Mouse (Mus musculus) CH12.LX (cell line): ENCODE results near the gene Cntrl. TPM values are rescaled to one million over a fixed set of nuclear protein-coding genes. Genes with fewer than 3 reads are reported as not detected.

ENCODE experiments used
- DNase-seq: peaks from one replicate; pipeline ENCODE4 v3.0.0-alpha.2; 2013; ENCODE audit errors: extremely low read depth
- H3K27ac ChIP-seq: 2 replicates; pipeline ENCODE4 v1.5.1; 2012; ENCODE audit warnings: low read depth, mild to moderate bottlenecking, control low read depth, moderate library complexity; ENCODE audit not compliant: insufficient read depth
- H3K27me3 ChIP-seq: replicated peaks from 2 replicates; pipeline ENCODE3; 2012; ENCODE audit warnings: inconsistent platforms
- H3K36me3 ChIP-seq, 2 experiments: replicated peaks in 1 of 2; 2 replicates each; pipeline versions ENCODE3 to v1.6.1; 2012; ENCODE audit warnings: inconsistent platforms in 1 of 2, low read length in 1 of 2, mild to moderate bottlenecking in 1 of 2, mixed read lengths in 1 of 2, moderate library complexity in 1 of 2; ENCODE audit not compliant: control insufficient read depth in 1 of 2, insufficient read depth in 1 of 2
- H3K4me1 ChIP-seq, 2 experiments: 2 replicates each; pipeline ENCODE4 v1.6.1; 2012; ENCODE audit warnings: inconsistent platforms in 1 of 2, moderate library complexity in 1 of 2; ENCODE audit not compliant: insufficient read depth in 2 of 2, control insufficient read depth in 1 of 2
- H3K4me2 ChIP-seq: 2 replicates; pipeline ENCODE4 v1.6.1; 2012; ENCODE audit warnings: low read depth, mild to moderate bottlenecking, control low read depth; ENCODE audit not compliant: poor library complexity, insufficient read depth, severe bottlenecking
- H3K4me3 ChIP-seq, 3 experiments: fragments of 150-350 bp in 1 of 3; sonication (generic) in 1 of 3; replicated peaks in 1 of 3; 2 replicates each; pipeline versions ENCODE3 to v1.5.1; 2011 to 2012; ENCODE audit warnings: low read depth in 2 of 3, low read length in 2 of 3, mild to moderate bottlenecking in 2 of 3, moderate library complexity in 2 of 3, control low read depth in 1 of 3, improper control_type of control experiment in 1 of 3, inconsistent platforms in 1 of 3, mixed read lengths in 1 of 3; ENCODE audit not compliant: poor library complexity in 1 of 3
- H3K79me2 ChIP-seq: replicated peaks from 2 replicates; pipeline ENCODE4 v1.6.1; 2012; ENCODE audit warnings: mild to moderate bottlenecking, moderate library complexity; ENCODE audit not compliant: control insufficient read depth, poor library complexity, insufficient read depth, severe bottlenecking; ENCODE audit errors: extremely low read depth
- H3K9ac ChIP-seq: 2 replicates; pipeline ENCODE4 v1.6.1; 2012; ENCODE audit warnings: low read depth, mild to moderate bottlenecking, control low read depth, moderate library complexity; ENCODE audit not compliant: insufficient read depth
- H3K9me3 ChIP-seq: replicated peaks from 2 replicates; pipeline ENCODE3; 2012; ENCODE audit warnings: low read length, inconsistent platforms, mixed read lengths
- BHLHE40 ChIP-seq: IDR thresholded peaks from 2 replicates; pipeline ENCODE4 v1.6.1; 2011; ENCODE audit warnings: mild to moderate bottlenecking, low read depth, low read length, improper control_type of control experiment
- CHD1 ChIP-seq: IDR thresholded peaks from 2 replicates; pipeline ENCODE4 v1.6.1; 2012; ENCODE audit warnings: low read depth, low read length, improper control_type of control experiment, inconsistent platforms
- CHD2 ChIP-seq: IDR thresholded peaks from 2 replicates; pipeline ENCODE4 v1.6.1; 2011; ENCODE audit warnings: low read length, improper control_type of control experiment
- CTCF ChIP-seq, 2 experiments: IDR thresholded peaks in 1 of 2; conservative IDR thresholded peaks in 1 of 2; 2 replicates each; pipeline ENCODE4 v1.5.1; 2011 to 2012; ENCODE audit warnings: low read depth in 2 of 2, low read length in 2 of 2, improper control_type of control experiment in 1 of 2, inconsistent platforms in 1 of 2, mild to moderate bottlenecking in 1 of 2, moderate library complexity in 1 of 2
- E2F4 ChIP-seq: IDR thresholded peaks from 2 replicates; pipeline ENCODE4 v1.6.1; 2011; ENCODE audit warnings: low read depth, low read length, improper control_type of control experiment; ENCODE audit not compliant: insufficient replicate concordance
- ELF1 ChIP-seq: IDR thresholded peaks from 2 replicates; pipeline ENCODE4 v1.6.1; 2014; ENCODE audit warnings: low read depth, mild to moderate bottlenecking, inconsistent platforms, low read length, improper control_type of control experiment
- EP300 ChIP-seq: IDR thresholded peaks from 2 replicates; pipeline ENCODE4 v1.6.1; 2011; ENCODE audit warnings: low read length, improper control_type of control experiment
- ETS1 ChIP-seq: conservative IDR thresholded peaks from 2 replicates; pipeline ENCODE4 v1.6.1; 2012; ENCODE audit warnings: low read depth, mild to moderate bottlenecking, inconsistent platforms, low read length, improper control_type of control experiment, moderate library complexity
- GABPA ChIP-seq: IDR thresholded peaks from 2 replicates; pipeline ENCODE4 v1.6.1; 2012; ENCODE audit warnings: low read depth, low read length, improper control_type of control experiment, inconsistent platforms; ENCODE audit not compliant: insufficient replicate concordance
- HCFC1 ChIP-seq: IDR thresholded peaks from 2 replicates; pipeline ENCODE4 v1.6.1; 2012; ENCODE audit warnings: low read depth, mild to moderate bottlenecking, inconsistent platforms, low read length, improper control_type of control experiment
- IRF4 ChIP-seq: IDR thresholded peaks from 2 replicates; pipeline ENCODE4 v1.6.1; 2014; ENCODE audit warnings: low read depth, mild to moderate bottlenecking, inconsistent platforms, low read length, improper control_type of control experiment
- JUN ChIP-seq: IDR thresholded peaks from 2 replicates; pipeline ENCODE4 v1.6.1; 2011; ENCODE audit warnings: low read depth, mild to moderate bottlenecking, low read length, improper control_type of control experiment, moderate library complexity; ENCODE audit not compliant: insufficient read depth
- JUND ChIP-seq: conservative IDR thresholded peaks from 2 replicates; pipeline ENCODE4 v1.6.1; 2011; ENCODE audit warnings: low read depth, low read length, improper control_type of control experiment
- KAT2A ChIP-seq: IDR thresholded peaks from 2 replicates; pipeline ENCODE4 v1.6.1; 2012; ENCODE audit warnings: low read length, improper control_type of control experiment, inconsistent platforms; ENCODE audit not compliant: insufficient replicate concordance
- MAFK ChIP-seq: IDR thresholded peaks from 2 replicates; pipeline ENCODE4 v1.6.1; 2011; ENCODE audit warnings: low read length, improper control_type of control experiment; ENCODE audit not compliant: insufficient replicate concordance
- MAX ChIP-seq: IDR thresholded peaks from 2 replicates; pipeline ENCODE4 v1.6.1; 2011; ENCODE audit warnings: low read length, improper control_type of control experiment
- MAZ ChIP-seq: IDR thresholded peaks from 2 replicates; pipeline ENCODE4 v1.6.1; 2012; ENCODE audit warnings: low read depth, mild to moderate bottlenecking, inconsistent platforms, low read length, improper control_type of control experiment, moderate library complexity
- MEF2A ChIP-seq: IDR thresholded peaks from 2 replicates; pipeline ENCODE4 v1.6.1; 2014; ENCODE audit warnings: low read depth, mild to moderate bottlenecking, inconsistent platforms, low read length, improper control_type of control experiment, borderline replicate concordance
- MXI1 ChIP-seq: IDR thresholded peaks from 2 replicates; pipeline ENCODE4 v1.6.1; 2011; ENCODE audit warnings: mild to moderate bottlenecking, low read depth, low read length, improper control_type of control experiment
- MYC ChIP-seq: IDR thresholded peaks from 2 replicates; pipeline ENCODE4 v1.6.1; 2011; ENCODE audit warnings: low read depth, mild to moderate bottlenecking, improper control_type of control experiment, low read length
- NELFE ChIP-seq: IDR thresholded peaks from 2 replicates; pipeline ENCODE4 v1.6.1; 2011; ENCODE audit warnings: low read depth, low read length, improper control_type of control experiment
- NRF1 ChIP-seq: IDR thresholded peaks from 2 replicates; pipeline ENCODE4 v1.6.1; 2014; ENCODE audit warnings: low read depth, mild to moderate bottlenecking, inconsistent platforms, low read length, improper control_type of control experiment, moderate library complexity
- PAX5 ChIP-seq: IDR thresholded peaks from 2 replicates; pipeline ENCODE4 v1.6.1; 2012; ENCODE audit warnings: low read length, inconsistent platforms, mixed read lengths
- POLR2A ChIP-seq: IDR thresholded peaks from 2 replicates; pipeline ENCODE4 v1.6.1; 2011; ENCODE audit warnings: low read depth, mild to moderate bottlenecking, improper control_type of control experiment, low read length
- POLR2AphosphoS2 ChIP-seq: IDR thresholded peaks from 2 replicates; pipeline ENCODE4 v1.6.1; 2011; ENCODE audit warnings: low read depth, low read length, improper control_type of control experiment
- RAD21 ChIP-seq: IDR thresholded peaks from 2 replicates; pipeline ENCODE4 v1.6.1; 2011; ENCODE audit warnings: low read depth, mild to moderate bottlenecking, low read length, improper control_type of control experiment, moderate library complexity
- RCOR1 ChIP-seq: conservative IDR thresholded peaks from 2 replicates; pipeline ENCODE4 v1.6.1; 2012; ENCODE audit warnings: low read depth, mild to moderate bottlenecking, inconsistent platforms, low read length, improper control_type of control experiment
- SIN3A ChIP-seq: IDR thresholded peaks from 2 replicates; pipeline ENCODE4 v1.6.1; 2012; ENCODE audit warnings: low read length, improper control_type of control experiment, inconsistent platforms
- SMC3 ChIP-seq: IDR thresholded peaks from 2 replicates; pipeline ENCODE4 v1.6.1; 2011; ENCODE audit warnings: low read depth, low read length, improper control_type of control experiment
- TBP ChIP-seq: conservative IDR thresholded peaks from 2 replicates; pipeline ENCODE4 v1.6.1; 2011; ENCODE audit warnings: low read depth, low read length, improper control_type of control experiment
- TCF12 ChIP-seq: IDR thresholded peaks from 2 replicates; pipeline ENCODE4 v1.6.1; 2014; ENCODE audit warnings: low read depth, mild to moderate bottlenecking, inconsistent platforms, low read length, improper control_type of control experiment
- UBTF ChIP-seq: IDR thresholded peaks from 2 replicates; pipeline ENCODE4 v1.6.1; 2012; ENCODE audit warnings: low read depth, mild to moderate bottlenecking, inconsistent platforms, low read length, improper control_type of control experiment, moderate library complexity
- USF1 ChIP-seq: IDR thresholded peaks from 2 replicates; pipeline ENCODE4 v1.6.1; 2014; ENCODE audit warnings: low read depth, mild to moderate bottlenecking, inconsistent platforms, low read length, improper control_type of control experiment
- USF2 ChIP-seq: conservative IDR thresholded peaks from 2 replicates; pipeline ENCODE4 v1.6.1; 2011; ENCODE audit warnings: low read depth, low read length, improper control_type of control experiment
- ZC3H11A ChIP-seq: IDR thresholded peaks from 2 replicates; pipeline ENCODE4 v1.6.1; 2012; ENCODE audit warnings: low read depth, mild to moderate bottlenecking, inconsistent platforms, low read length, improper control_type of control experiment
- ZKSCAN1 ChIP-seq: IDR thresholded peaks from 2 replicates; pipeline ENCODE4 v1.6.1; 2012; ENCODE audit warnings: low read depth, inconsistent platforms, low read length, improper control_type of control experiment, borderline replicate concordance
- ZMIZ1 ChIP-seq: IDR thresholded peaks from 2 replicates; pipeline ENCODE4 v1.6.1; 2012; ENCODE audit warnings: low read depth, mild to moderate bottlenecking, inconsistent platforms, low read length, improper control_type of control experiment
- ZNF384 ChIP-seq: IDR thresholded peaks from 2 replicates; pipeline ENCODE4 v1.6.1; 2012; ENCODE audit warnings: low read depth, low read length, improper control_type of control experiment, inconsistent platforms
- dilution Hi-C: fragments of 300-500 bp; cut with MboI; formaldehyde crosslinking; loops from 2 replicates; pipeline ENCODE4 v1.14.3; 2020; ENCODE audit warnings: low sequenced_read_pairs; ENCODE audit not compliant: extremely low pct_unique_long_range_greater_than_20kb, extremely low pct_ligation_motif_present
- in situ Hi-C: fragments of 300-500 bp; cut with MboI; formaldehyde crosslinking; loops from 3 replicates; pipeline ENCODE4 v1.14.3; 2019; ENCODE audit warnings: low sequenced_read_pairs, low pct_ligation_motif_present, low pct_unique_long_range_greater_than_20kb, mixed read lengths
- polyA plus RNA-seq: library from polyadenylated mRNA; unstranded; fragments of >175 nt; gene quantifications from 2 replicates; pipeline ENCODE4 v1.2.1, GENCODE M21; 2012; ENCODE audit warnings: low read depth; ENCODE audit not compliant: insufficient read length
- total RNA-seq, 2 experiments: library from RNA; depleted of rRNA; stranded (reverse); fragments of 300-350 nt in 1 of 2; fragments of >200 nt in 1 of 2; gene quantifications; 2 replicates each; pipeline ENCODE4 v1.2.3; 2012 to 2014

Gene Cntrl
- total and polyA plus RNA-seq, 3 experiments: 55.6 to 69.7 (median 64.5) TPM

- no peaks in the 10 kb centered on the region for H3K9me3 ChIP-seq
- no peaks in the 10 kb centered on the region for H3K27me3 ChIP-seq
- dilution Hi-C loops (no loop called here), in situ Hi-C loops (no loop called here)
- H3K4me1 ChIP-seq: peaks cover 20 to 36% of the 10 kb centered on the region in 2 experiments
- TF ChIP-seq BHLHE40 (peak; percentile 68), EP300 (peak; percentile 92), RAD21 (no peak), NRF1 (no peak), SIN3A (peak; percentile 61; the same call in 1 of the 2 replicates), TCF12 (peak; percentile 73; the same call in 1 of the 2 replicates), ZC3H11A (no peak), JUND (peak; percentile 94), POLR2AphosphoS2 (no peak), USF1 (no peak), MAZ (peak; percentile 67; the same call in 1 of the 2 replicates), MEF2A (peak; percentile 96), MYC (0 out of 2 replicates have a peak, but pooled peaks have one; percentile 53), KAT2A (no peak), NELFE (no peak), JUN (peak; percentile 95), RCOR1 (peak; percentile 83; the same call in 1 of the 2 replicates), MXI1 (peak; percentile 38; the same call in 1 of the 2 replicates), HCFC1 (peak; percentile 35; the same call in 1 of the 2 replicates), ZMIZ1 (no peak), POLR2A (no peak), TBP (peak; percentile 58; the same call in 1 of the 2 replicates), ZNF384 (no peak), UBTF (no peak), CHD2 (peak; percentile 91), CTCF (conservative IDR thresholded peaks at IDR 0.05 in 1 of 2, IDR thresholded peaks at IDR 0.05 in 1 of 2; ENCODE audit: low read depth in 2 of 2, low read length in 2 of 2) (no peak), E2F4 (no peak), SMC3 (no peak), ELF1 (no peak), CHD1 (no peak), MAX (0 out of 2 replicates have a peak, but pooled peaks have one; percentile 24), IRF4 (peak; percentile 97), PAX5 (no peak), USF2 (no peak), ETS1 (peak; percentile 89), GABPA (no peak), MAFK (peak; percentile 84; the same call in 1 of the 2 replicates), ZKSCAN1 (no peak)
- peak overlapping the region; percentile 60 for H3K27ac ChIP-seq
- peak; percentile 79 for DNase-seq
- no peak overlapping the region for H3K4me3 ChIP-seq
- H3K79me2 ChIP-seq: peaks cover 18% of the 10 kb centered on the region
- H3K36me3 ChIP-seq: peaks cover 0 to 2% of the 10 kb centered on the region in 2 experiments
- peak overlapping the region; percentile 24 for H3K4me2 ChIP-seq
- H3K9ac ChIP-seq: peak overlapping the region; percentile 40; the same call in 1 of the 2 replicates
Observed at GRCm38 (mm10) chr2:35203729-35204128, 94.4 kb downstream of the Cntrl start.
